Mouse (Mus musculus) C2C12 (cell line): ENCODE measurements around the gene Sdc3.

Source experiments
- CEBPB ChIP-seq: IDR thresholded peaks from one replicate; pipeline ENCODE4 v1.6.1; 2011; ENCODE audit warnings: low read depth, mild to moderate bottlenecking, control low read depth, moderate library complexity
- CTCF ChIP-seq: IDR thresholded peaks from one replicate; pipeline ENCODE4 v1.5.1; 2011; ENCODE audit not compliant: control insufficient read depth, insufficient read depth, insufficient read length
- FOSL1 ChIP-seq: IDR thresholded peaks from one replicate; pipeline ENCODE4 v1.8.0; 2011; ENCODE audit warnings: mild to moderate bottlenecking, low read length; ENCODE audit not compliant: poor library complexity, insufficient read depth, severe bottlenecking
- MAX ChIP-seq: IDR thresholded peaks from one replicate; pipeline ENCODE4 v1.6.1; 2011; ENCODE audit warnings: mild to moderate bottlenecking, control low read depth
- MYOD1 ChIP-seq: IDR thresholded peaks from one replicate; pipeline ENCODE4 v1.6.1; 2011; ENCODE audit warnings: low read depth; ENCODE audit not compliant: control insufficient read depth, insufficient read length
- MYOG ChIP-seq: IDR thresholded peaks from one replicate; pipeline ENCODE4 v1.6.1; 2011; ENCODE audit not compliant: control insufficient read depth, insufficient read length; ENCODE audit errors: extremely low read depth
- USF1 ChIP-seq: IDR thresholded peaks from one replicate; pipeline ENCODE4 v1.6.1; 2011; ENCODE audit warnings: low read depth, mild to moderate bottlenecking, control low read depth, moderate library complexity

GRCm38 (mm10) chr4:130753755-130754154, 38.6 kb upstream of the Sdc3 start:
- no peak for TF ChIP-seq CEBPB
- no peak for TF ChIP-seq MAX
- no peak for TF ChIP-seq USF1
- TF ChIP-seq CTCF: no peak
- no peak for TF ChIP-seq FOSL1
- TF ChIP-seq MYOD1: no peak
- TF ChIP-seq MYOG: no peak
